Mouse (Mus musculus) layer of hippocampus, postnatal 36 days (tissue): ENCODE data around the gene Bclaf1. TPM values are rescaled to one million over a fixed set of nuclear protein-coding genes. Genes with fewer than 3 reads are reported as not detected.
A peak's percentile ranks its signal among the peaks of the same experiment; 100 is the strongest.

ENCODE experiments used
- DNase-seq, 2 experiments: peaks; one replicate each; pipeline ENCODE4 v3.0.0; 2022
- total RNA-seq, 2 experiments: library from RNA; stranded (reverse); gene quantifications; 2 replicates each; pipeline ENCODE4 v1.2.3; 2021

Bclaf1 gene
- total RNA-seq, result 100 to 1,000 TPM; 118 to 136 TPM

DNA sequence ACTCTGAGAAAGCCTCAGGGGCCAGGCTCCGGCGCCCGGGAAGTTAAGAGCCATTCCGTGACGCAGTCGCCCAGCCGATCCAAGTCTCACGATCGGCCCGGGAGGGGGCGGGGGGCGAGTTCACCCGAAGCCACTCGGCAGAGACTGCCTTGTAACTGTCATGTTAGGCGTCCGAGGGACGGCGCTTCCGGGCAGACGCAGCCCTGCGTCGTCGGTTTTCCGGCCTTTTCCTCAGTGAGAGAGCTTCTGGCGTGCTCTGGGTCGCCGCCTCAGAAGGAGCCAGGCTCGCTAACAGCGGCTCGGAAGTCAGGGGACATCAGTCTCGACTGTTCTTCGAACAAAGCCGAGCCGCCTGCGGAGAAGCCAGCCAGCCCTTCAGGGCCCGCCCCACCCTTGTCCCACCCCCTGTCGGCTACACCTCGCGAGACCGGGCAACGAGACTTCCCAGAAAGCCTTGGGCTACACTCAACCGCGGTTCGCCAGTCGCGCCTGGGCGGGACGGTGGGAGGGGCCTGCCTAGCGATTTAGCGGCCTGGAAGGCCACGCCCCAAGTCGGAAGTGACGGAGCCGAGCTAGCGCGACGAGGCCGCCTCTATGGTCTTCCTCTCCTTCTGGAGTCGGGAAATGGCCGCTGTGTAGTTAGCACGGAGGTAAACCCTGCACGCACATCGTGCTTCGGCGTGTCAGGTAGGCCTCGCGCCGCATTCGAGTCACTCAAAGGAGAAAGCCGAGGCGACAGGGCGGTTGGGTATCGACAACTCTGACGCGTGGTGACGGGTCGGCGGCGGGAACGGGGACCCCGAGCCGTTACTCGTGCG, at the start of gene Bclaf1:
Gene Bclaf1 (plus strand): TSS at position 552 of the 818 bp plus-strand sequence.
- DNase-seq, result peak; percentile 99

DNA sequence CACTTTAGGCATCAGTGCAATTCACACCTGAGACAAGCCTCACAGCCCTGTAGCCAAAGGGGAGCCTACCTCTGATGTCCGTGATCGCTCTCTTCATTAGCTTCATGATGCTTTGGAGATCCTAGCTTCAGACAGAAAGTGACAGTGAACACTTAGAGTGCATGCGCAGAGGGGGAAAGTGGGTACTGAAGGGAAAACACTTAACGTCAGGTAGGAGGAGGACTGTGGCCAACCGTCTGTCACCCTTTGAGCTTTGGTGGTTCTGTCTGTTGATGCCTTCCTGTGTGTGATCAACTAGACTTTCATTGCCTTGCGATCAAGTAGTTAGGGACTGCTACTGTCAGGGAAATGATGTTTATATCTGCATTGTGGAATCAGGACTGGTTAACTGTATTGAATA, 49.4 kb upstream of the Bclaf1 start:
- no peak for DNase-seq

DNA sequence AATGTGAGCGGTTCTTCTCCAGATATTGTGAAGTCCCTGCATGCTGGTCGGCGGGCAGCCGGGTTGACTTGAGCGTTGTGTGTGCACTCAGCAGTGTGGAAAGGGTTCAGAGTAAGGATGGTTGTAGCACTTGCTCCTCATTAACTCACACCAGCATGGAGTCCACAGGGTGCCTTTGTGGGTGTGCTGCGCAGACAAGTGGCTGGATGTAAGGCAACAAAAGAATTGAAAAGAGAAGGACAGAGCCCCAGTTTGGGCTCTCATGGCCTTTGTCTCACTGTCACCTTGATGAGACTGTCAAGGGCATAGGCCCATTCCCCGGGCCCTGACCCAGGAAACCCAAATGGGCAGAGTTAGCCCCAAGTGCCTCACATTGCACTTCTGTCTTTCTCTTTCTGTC, 47.8 kb upstream of the Bclaf1 start:
- no peak for DNase-seq

DNA sequence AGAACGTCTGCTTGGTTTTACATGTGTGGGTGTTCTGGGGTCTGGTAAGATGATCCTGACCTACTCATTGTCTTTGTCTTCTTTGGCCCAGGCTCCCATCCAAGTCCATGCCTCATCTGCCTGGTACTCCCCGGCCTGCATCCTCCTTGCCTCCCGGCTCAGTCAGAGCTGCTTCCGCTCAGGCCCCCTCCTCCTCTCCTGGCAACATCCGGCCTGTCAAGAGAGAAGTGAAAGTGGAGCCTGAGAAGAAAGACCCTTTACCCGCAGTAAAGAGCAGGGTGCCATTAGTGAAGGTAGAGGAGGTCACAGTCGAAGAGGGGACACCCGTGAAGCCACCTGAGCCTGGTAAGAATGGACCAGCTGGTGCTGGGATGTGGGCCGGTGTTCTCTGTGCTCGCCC, 45.2 kb upstream of the Bclaf1 start:
- no peak for DNase-seq

DNA sequence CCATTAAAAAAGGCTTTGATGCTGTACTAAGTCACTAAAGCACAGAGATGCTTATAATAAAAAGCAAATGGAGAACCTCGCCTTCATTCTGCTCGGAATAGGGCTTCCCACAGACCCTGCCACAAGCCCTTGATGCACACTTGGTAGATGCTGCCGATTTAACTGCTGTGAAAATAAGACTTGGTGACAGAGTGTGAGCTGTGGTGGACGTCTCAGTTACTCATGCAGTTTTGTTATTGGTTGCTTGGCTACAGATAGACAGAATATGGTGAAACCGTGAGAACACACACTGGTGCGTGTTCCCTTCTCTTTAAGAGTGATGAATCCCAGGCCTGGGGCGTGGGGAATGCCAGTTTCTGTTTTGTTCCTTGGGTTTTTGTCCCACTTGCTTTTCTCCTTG, 43.3 kb upstream of the Bclaf1 start:
- no peak for DNase-seq

DNA sequence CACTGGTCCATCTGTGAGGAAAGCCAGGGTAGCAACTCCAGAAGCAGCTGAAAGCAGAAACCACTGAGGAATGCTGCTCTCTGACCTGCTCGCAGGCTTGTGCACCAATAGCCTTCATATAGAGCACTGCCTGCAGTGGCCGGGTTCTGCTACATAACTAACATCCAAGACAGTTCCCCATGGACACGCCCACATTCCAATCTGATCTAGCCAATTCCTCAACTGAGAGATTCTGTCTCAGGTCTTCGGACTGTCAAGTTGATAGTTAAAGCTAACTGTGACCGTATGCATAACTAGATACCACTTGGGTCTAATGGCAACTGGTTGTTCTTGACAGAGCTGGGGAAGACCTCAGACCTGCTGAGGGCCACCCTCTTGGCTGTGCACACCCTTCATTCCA, 39.9 kb upstream of the Bclaf1 start:
- no peak for DNase-seq

DNA sequence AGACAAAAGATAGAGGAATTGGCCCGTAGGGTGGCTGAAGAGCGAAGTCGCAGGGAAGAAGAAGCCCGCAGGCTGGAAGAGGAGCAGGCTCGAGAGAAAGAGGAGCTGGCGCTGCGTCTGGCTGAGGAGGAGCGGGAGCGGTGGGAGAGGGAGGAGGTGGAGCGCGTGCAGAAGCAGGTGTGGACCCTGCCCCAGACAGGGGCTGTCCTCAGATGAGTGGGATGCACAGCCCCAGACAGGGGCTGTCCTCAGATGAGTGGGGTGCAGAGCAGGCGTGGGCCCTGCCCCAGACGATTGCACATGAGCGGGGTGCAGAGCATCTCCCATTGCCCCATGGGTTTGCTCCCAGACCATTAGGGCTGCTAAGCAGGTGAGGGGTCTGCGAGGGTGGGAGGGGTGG, 39.0 kb upstream of the Bclaf1 start:
- no peak for DNase-seq

DNA sequence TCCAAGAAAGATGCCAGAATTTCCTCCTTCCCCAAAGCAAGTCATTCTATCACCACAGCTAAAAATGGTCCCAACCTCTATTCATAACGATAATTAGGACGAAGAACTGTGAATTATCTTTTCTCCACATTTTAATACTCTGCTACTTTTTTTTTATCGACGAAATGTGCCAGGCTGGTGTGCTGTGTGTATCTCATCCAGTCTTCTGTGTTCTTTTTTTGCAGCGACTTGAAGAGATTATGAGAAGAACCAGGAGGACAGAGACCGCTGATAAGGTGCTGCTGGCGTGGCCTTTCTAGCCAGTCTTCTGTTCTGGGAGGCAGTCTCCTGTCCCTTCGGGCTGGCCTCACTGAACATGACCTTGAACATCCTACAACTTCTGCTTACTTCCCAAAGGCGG, 38.2 kb upstream of the Bclaf1 start:
- DNase-seq, result no peak

DNA sequence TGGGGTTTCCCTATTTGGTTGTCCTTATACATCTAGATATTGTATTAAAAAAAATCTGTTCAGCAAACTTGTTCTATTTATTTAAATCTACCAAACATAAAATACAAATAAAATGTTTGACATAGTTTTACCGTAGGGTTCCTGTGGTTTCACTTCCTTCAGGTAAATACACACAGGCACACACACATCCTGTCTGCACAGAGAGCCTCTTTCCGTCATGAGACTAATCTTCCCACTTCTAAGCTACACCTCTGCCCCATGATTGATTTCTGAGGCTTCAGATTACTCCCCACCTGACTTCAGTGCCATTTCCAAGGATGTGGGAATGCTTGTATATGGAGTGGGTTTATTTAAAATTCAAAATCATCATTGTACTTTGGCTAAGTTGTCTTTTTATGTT, 30.8 kb upstream of the Bclaf1 start:
- DNase-seq, result no peak

DNA sequence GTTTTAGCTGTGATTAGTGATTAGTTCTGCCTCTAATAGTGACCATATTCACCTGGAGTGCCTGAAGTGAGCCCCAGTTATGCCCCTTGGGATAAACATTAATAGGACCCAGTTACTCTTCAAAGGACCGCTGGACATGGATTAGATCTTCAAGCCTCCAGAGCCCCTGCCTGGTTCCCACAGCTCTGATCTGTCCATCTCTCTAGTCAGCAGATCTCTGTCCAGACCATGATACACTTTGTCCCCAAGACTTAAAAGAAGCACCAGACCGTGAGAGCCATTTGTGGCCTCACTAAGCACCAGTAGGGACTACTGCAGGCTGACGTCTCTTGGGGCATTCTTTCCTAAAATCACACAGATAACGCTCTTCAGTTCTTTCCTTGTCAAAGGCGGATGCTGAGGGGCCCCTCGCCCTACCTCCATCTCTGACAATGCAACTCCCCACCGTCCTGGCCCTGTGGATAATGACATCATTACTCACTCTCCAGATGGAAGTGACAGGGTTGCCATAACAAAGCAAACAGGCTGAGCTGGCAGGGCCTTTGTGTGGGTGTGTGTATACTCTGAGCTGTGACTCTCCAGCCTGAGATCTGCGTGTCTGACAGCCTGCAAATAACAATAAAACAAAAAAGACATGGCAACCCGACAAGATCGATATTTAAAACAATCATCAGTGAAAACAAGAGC, 26.8 kb upstream of the Bclaf1 start:
- peak; percentile 69 to 74 for DNase-seq

DNA sequence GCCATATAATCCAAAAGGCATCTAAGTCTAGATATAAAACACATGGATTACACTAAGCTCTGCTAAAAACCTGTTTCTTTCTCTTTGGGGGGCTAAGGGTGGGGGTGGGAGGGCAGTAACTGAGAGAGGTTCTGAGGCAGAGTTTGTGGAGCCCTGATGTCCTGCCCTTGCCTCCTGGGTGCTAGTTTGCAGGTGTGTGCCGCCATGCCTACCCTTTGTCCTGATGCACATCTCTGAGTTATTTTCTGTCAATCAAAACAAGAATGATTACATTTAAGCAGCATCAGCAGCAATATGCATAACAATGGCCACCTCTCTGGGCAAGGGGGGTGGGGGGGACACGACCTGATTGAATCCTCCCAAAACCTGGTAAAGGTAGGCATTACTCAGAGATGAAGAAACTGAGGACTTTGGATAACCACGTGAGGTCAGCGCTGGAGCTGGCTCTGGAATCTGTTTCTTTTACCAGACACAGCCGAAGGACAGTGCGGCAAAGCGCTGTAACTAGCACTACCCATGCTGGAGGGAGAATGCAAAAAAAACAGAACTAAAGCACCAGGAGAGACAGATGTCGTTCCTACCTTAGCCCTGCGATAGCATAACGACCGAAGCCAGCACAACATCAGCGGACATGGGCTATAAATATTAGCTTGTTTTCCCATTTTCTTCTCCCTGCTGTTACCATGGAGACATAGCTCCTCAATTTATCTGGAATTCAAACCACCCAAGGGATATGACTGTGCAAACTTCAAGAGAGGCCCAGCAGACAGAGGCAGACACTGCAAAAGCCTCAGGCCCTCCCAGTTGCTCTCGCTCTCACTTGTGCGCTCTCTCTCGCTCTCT, 26.1 kb upstream of the Bclaf1 start:
- peak in 1 of 2 experiments; percentile 16 for DNase-seq

DNA sequence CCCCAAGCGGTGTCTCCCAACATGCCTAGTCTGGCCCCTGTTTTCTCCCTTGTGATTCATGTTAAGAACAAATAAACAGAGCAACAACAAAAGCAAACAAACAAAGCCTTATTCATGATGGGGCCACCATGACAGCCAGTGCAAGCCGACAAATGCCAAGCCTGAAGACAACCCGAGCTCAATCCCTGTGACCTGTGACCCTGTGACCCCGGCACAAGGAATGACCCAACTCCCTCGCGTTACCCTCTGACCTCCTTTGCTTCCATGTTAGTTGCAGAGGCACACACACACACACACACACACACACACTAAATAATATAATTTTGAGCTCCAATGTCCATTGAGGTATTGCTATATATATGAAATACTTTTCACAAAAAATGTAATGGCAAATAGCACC, 24.9 kb upstream of the Bclaf1 start:
- no peak for DNase-seq

DNA sequence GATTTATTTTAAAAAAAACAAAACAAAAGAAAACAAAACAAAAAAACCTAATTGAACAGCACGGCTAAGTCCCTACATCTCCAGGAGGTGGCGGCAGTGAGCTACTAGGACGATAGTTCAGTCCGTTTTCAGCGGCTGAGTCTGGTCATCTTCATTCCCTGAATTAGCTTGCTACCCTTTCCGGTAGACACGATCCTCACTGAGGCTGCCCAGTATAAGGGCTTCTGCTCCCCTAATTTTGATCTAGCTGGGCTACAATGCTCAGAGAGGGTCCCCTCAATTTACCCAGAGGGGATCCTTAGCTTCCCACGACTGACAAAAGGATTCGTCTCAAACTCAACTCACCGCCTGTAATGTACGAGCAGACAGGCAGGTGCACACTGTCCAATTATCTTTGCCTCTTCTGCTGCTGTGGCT, 21.8 kb upstream of the Bclaf1 start:
- peak; percentile 71 to 78 for DNase-seq

DNA sequence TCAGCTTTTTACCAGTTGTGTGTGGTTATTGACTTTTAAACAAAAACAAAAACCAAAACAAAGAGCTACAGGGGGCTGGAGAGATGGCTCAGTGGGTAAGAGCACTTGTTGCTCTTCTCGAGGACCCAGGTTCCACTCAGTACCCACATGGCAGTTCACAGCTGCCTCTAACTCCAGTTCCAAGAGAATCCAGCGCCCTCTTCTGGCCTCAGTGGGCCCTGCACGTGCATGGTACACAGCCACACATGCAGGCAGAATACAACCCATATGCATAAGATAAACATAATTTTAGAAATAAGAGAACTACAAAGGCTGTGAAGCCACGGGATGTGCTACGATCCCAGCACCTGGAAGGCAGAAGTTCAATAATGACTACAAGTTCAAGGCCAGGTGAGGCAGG, 16.3 kb upstream of the Bclaf1 start:
- no peak for DNase-seq

DNA sequence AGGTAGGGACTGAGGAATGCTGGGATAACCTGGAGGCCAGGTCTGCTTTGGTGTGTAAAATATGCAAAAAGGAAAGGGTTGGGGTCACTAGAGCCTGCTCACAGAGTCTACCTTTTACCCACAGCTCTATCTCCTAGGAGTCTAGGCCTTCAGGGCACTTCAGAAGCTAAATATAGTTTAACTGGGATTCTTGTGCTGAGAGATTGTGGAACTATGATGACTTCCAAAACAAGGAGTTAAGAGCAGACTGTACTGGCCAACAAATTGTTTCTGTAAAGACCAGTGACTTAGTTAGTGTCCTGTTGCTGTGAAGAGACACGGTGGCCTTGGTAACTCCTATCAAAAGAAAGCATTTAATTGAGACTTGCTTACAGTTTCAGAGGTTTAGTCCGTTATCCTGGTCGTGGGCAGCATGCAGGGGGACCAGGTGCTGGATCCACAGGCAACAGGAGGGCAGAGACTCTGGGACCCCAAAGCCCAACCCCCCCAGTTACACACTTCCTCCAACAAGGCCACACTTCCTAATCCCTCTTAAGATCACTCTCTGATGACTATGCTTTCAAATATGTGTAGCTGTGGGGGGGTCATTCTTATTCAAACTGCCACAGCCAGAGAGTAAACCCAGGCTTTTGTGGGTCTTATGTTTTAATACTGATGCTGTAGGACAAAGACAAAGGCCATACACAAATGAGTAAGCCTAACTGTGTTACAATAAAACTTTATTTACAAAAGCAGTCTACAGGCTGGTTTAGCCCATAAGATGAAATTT, 13.9 kb upstream of the Bclaf1 start:
- DNase-seq, result no peak

DNA sequence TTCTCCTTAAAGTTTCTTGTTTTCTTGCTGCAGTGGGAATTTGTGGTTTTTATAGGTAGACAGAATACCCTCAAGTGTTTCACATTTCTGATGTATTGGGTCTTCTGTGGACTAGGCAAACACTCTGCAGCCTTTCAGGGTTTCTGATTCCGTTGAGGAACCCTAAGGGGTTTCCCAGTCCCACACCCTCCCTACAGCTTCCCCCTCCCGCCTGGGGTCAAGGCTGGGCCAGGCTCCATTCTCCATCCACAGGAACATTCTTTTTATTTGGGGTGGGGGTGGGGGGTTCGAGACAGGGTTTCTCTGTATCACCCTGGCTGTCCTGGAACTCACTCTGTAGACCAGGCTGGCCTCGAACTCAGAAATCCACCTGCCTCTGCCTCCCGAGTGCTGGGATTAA, 13.2 kb upstream of the Bclaf1 start:
- no peak for DNase-seq

DNA sequence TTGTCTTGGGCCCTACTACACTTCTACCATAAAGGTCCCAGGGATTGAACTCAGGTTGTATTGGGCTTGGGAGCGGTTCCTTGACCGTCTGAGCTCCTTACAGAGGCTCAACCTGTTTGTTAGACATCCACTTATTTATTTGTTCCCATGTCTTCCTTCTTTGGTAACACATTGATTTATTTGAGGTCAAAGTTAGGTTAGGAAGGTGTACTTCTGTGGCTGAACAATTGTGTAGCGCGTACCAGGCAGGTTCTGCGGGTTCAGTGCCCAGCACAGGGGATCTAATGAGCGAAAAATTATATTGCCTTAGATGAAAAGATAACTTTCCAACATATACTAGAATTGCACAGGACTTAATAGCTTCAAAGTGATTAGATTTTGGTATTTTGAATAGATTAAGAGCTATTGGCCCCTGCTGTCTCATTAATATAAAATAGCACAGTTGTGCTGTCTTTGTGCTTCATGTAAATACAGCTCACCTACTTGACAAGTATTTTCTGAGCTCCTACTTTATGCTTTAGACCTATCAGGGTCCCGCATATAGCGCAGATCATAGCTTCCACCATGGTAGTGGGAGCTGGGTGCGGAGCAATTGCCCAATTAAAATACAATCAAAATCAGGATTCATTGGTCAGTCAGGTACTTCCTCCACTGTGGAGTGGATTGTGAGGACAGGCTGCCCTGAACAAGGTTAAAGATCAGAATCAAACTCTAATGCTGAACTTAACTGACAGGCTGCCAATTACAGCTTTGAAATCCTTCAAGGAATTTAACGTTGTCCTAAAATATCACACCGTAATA, 1.1 kb upstream of the Bclaf1 start:
- no peak for DNase-seq

DNA sequence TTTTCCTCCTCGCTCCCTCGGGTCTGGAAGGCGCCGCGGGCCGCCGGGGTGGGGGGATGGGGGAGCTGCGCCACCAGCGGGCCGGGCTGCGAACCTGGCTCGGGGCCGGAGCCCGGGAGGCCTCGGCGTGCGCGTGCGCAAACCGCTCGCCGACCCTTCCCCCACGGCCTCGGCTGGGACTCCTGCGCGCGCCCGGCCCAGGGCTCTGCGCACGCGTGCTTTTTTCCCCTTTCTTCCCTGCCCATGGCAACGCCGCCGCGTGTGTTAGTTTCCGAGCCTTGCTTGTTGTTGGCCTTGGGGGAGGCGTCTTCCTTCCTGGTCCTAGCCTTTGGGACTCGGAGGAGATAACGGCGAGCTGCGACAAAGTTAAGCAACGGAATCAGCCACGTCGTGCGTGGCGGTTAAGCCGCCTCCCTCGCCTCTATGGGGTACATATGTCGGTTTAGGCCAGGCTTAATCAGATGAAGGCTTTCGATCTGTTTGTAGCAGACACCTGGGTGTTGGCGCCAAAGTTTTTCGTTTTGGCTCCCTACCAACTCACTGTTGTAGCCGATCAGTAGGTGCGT, 550 bp downstream of the Bclaf1 start:
- peak; percentile 90 to 91 for DNase-seq

DNA sequence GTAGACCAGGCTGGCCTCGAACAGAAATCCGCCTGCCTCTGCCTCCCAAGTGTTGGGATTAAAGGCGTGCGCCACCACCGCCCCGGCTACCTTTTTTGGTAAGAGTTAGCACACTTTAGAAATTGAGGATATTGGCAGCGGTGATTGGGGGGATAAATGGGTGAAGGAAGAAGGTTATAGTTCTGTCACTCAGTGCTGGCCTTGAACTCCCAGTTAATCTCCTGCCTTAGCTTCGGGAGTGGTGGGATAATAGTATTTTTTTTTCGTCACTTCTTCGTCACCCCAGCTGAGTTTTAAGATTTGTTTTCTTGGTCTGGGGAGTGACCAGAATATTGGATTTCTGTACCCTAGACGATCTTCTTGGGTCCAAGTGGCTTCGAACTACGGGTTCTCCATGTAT, 1.2 kb downstream of the Bclaf1 start:
- DNase-seq, result no peak

DNA sequence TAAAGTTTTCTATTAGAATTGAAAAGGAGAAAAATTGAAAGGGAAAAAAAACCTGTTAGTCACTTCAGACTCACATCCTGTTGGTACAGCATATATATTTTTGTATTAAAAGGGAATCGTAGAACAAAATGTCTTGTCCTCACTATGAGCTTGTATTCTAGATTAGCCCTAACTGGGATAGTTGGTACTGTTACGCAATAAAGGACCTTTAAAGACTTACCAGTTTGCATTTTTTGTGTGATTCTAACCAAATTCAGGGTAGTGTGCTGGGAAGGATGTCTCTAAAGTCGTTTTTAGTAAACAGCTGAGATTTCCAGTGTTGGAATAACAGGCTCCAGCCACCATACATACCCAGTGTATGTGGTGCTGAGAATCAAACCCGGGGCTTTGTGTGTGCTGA, 1.7 kb downstream of the Bclaf1 start:
- DNase-seq, result no peak

DNA sequence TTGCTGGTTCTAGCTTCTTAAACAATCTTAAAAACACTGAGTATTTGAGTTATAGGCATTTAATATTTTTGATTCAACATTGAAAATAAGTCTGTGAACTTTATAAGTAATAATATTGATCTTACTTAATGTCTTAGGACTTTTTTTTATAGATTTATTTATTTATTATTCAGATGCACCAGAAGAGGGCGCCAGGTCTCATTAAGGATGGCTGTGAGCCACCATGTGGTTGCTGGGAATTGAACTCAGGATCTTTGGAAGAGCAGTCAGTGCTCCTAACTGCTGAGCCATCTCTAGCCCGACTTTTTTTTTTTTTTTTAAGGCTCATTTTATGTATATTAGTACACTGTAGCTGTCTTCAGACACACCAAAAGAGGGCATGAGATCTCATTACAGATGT, 2.5 kb downstream of the Bclaf1 start:
- no peak for DNase-seq
